Mouse (Mus musculus): ENCODE results near the gene Olfr623.

The Olfr623 gene

GRCm38 (mm10) chr7:103663598-103663997 is at the start of gene Olfr623:
Olfr623 (minus strand) TSS chr7:103663698.

DNA sequence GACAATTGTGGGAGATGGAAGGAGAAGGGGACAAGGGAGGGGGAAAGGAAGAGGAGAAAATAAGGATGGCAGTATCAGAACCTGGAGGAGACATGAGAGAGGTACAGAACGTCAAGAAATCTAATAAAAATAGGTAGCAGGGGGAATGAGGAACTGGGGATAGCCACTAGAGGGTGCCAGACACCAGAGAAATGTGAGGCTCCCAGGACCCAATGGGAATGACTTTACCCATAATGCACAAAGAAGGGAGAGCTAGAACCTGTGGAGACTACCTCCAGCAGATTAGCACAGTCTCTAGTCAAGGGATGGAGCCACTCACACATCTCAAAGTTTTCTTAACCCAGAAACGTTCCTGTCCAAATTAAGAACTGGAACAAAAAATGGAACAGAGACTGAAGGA is 48.5 kb upstream of the Olfr623 start:
- 43% methylated on average over 2 of the region's 2 CpGs for WGBS

DNA sequence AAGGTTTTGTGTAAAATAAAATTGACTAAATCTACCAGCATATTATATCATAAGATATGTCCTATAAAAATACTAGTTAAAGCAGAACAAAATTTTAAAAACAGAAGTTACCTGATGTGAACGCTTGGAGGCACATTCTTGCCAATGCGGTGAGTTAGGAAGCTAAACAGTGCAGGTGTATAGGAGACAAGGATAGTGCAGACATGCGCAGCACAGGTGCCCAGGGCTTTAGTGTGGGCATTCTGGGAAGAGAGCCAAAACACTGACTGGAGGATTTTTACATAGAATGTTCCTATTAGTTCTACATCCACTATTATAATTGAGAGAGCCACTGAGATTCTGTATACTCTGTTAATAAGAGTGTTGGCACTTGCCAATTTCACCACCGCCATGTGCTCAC is 36.0 kb upstream of the Olfr623 start:
- 78% methylated on average over 4 of the region's 4 CpGs for WGBS

DNA sequence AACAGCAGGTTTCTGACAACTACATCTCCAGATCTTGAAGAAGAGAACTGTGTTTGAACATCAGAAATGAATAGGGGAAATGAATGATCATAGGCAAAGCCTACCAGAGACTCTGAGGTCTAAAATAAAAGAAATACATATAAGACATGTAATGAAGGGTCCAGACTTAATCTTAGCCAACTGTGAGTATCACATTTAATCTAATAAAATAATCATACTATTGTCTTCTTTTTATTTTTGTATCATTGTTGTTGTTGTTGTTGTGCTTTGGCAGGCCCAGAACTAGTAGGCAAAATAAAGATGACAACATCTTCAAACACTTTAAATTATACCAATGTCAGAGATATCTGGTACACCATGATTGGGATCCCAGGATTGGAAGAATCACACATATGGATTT is 18.9 kb upstream of the Olfr623 start, which contains the start of gene Olfr625-ps1:
Olfr625-ps1 (plus strand) TSS at position 301 of the 400 bp plus-strand sequence.

DNA sequence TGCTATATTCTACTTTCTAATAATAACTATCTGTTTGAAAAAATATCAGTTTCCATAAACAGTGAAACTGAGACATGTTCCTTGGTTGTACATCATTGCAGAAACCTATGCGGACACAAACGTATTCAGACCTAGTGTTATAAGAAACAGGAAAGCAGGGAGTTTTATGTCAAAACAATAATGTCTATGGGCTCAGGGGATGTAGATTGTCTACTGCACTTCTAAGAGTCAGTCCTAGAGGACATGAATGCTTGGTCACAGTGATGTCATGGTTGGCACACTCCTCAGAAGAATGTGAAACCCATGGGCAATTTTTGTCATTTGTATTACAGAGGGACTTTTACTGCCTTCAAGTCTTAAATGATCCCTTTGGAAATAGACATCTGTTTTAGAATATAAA is 7.6 kb upstream of the Olfr623 start, which contains the start of gene Olfr624:
Olfr624 (minus strand) TSS at position 101 of the 400 bp plus-strand sequence.
- 90% methylated on average over 2 of the region's 2 CpGs for WGBS

GRCm38 (mm10) chr7:103644070-103644469 is 19.4 kb downstream of the Olfr623 start:
- 88% methylated on average over 4 of the region's 4 CpGs for WGBS

GRCm38 (mm10) chr7:103642602-103643001 is 20.9 kb downstream of the Olfr623 start, which contains the start of gene Olfr622:
Olfr622 (minus strand) TSS chr7:103642702.
- 70% methylated on average over 1 of the region's 1 CpGs for WGBS

DNA sequence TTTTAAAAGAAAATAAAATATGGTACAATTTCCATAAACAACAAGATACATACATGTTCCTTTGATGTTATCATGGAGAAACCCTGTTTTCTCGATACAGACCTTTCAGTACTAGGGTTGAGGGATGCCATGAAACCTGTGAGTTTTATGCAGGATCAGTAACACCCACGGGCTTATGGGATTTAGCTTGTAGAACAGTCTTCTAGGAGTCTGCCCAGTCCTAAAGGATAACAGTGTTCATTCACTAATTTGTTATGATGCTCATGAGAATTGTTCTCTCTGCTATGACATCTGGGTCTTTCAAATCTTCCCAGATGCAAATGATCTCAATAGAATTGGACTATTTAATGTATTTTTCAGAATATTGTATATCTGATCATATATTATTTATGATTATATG is 51.1 kb downstream of the Olfr623 start, which contains the start of gene Olfr620:
Olfr620 (minus strand) TSS at position 101 of the 400 bp plus-strand sequence.
- WGBS: 76% methylated on average over 2 of the region's 2 CpGs
